Mouse (Mus musculus): ENCODE data around the gene Acads.
A peak's percentile ranks its signal among the peaks of the same experiment; 100 is the strongest.
"Not testable (repeated sequence)": the region's sequence is repeated elsewhere in the genome, so short reads cannot be mapped to it uniquely, and the experiment has no call there.

The Acads gene

GRCm38 (mm10) chr5:115118961-115119570, at the start of gene Acads:
Gene Acads (minus strand): TSS chr5:115119346.
- DNase-seq (ENCODE audit: low spot score) = peak; percentile 91

- no peak for DNase-seq (ENCODE audit: low spot score)
Observed at GRCm38 (mm10) chr5:115167396-115167795, 48.2 kb upstream of the Acads start.

- DNase-seq (ENCODE audit: low spot score) = no peak
Observed at GRCm38 (mm10) chr5:115166815-115167194, 47.7 kb upstream of the Acads start.

GRCm38 (mm10) chr5:115165895-115166814, 47.0 kb upstream of the Acads start:
- peak; percentile 39 for DNase-seq (ENCODE audit: low spot score)

- DNase-seq (ENCODE audit: low spot score) = no peak
Observed at GRCm38 (mm10) chr5:115165351-115165750, 46.2 kb upstream of the Acads start.

GRCm38 (mm10) chr5:115164446-115164845, 45.3 kb upstream of the Acads start:
- not testable (repeated sequence) for DNase-seq (ENCODE audit: low spot score)

GRCm38 (mm10) chr5:115163563-115163962, 44.4 kb upstream of the Acads start:
- peak; percentile 64 for DNase-seq (ENCODE audit: low spot score)

GRCm38 (mm10) chr5:115161940-115162279, 42.8 kb upstream of the Acads start:
- not testable (repeated sequence) for DNase-seq (ENCODE audit: low spot score)

- no peak for DNase-seq (ENCODE audit: low spot score)
Observed at GRCm38 (mm10) chr5:115161064-115161939, 42.2 kb upstream of the Acads start.

- no peak for DNase-seq (ENCODE audit: low spot score)
Observed at GRCm38 (mm10) chr5:115160655-115161054, 41.5 kb upstream of the Acads start.

GRCm38 (mm10) chr5:115159165-115159564, 40.0 kb upstream of the Acads start:
- no peak for DNase-seq (ENCODE audit: low spot score)

GRCm38 (mm10) chr5:115158040-115158983, 39.2 kb upstream of the Acads start, which contains the start of gene Mlec:
Gene Mlec (minus strand): TSS chr5:115158179.
- DNase-seq (ENCODE audit: low spot score) = peak; percentile 99

GRCm38 (mm10) chr5:115156933-115157589, 37.9 kb upstream of the Acads start:
- peak; percentile 30 for DNase-seq (ENCODE audit: low spot score)

- no peak for DNase-seq (ENCODE audit: low spot score)
Observed at GRCm38 (mm10) chr5:115156401-115156800, 37.3 kb upstream of the Acads start.

- DNase-seq (ENCODE audit: low spot score) = no peak
Observed at GRCm38 (mm10) chr5:115155831-115156230, 36.7 kb upstream of the Acads start.

GRCm38 (mm10) chr5:115155156-115155631, 36.0 kb upstream of the Acads start:
- DNase-seq (ENCODE audit: low spot score) = no peak

- DNase-seq (ENCODE audit: low spot score) = no peak
Observed at GRCm38 (mm10) chr5:115152132-115152956, 33.2 kb upstream of the Acads start.

GRCm38 (mm10) chr5:115151457-115151856, 32.3 kb upstream of the Acads start:
- no peak for DNase-seq (ENCODE audit: low spot score)

- no peak for DNase-seq (ENCODE audit: low spot score)
Observed at GRCm38 (mm10) chr5:115150991-115151390, 31.8 kb upstream of the Acads start.

Data from ovary, postnatal 36 days (tissue).